Mouse (Mus musculus) MEL (cell line): ENCODE measurements at regions not wholly inside any gene's neighbourhood (a gene's known extent, or its start where the extent isn't known, plus 50 kb on each side); places are given as distances from the start of the nearest gene placed in this dataset.

Source experiments
- CTCF ChIP-seq, 3 experiments: IDR thresholded peaks in 2 of 3; conservative IDR thresholded peaks in 1 of 3; 2 replicates each; pipeline ENCODE4 v1.5.1; 2011 to 2012; ENCODE audit warnings: low read length in 3 of 3, low read depth in 2 of 3, mild to moderate bottlenecking in 2 of 3, improper control_type of control experiment in 1 of 3, inconsistent platforms in 1 of 3, mixed read lengths in 1 of 3, moderate library complexity in 1 of 3; ENCODE audit not compliant: control insufficient read depth in 1 of 3, insufficient read depth in 1 of 3, poor library complexity in 1 of 3, severe bottlenecking in 1 of 3
- E2F4 ChIP-seq: IDR thresholded peaks from 2 replicates; pipeline ENCODE4 v1.6.1; 2011; ENCODE audit warnings: low read depth, low read length, improper control_type of control experiment, borderline replicate concordance

DNA sequence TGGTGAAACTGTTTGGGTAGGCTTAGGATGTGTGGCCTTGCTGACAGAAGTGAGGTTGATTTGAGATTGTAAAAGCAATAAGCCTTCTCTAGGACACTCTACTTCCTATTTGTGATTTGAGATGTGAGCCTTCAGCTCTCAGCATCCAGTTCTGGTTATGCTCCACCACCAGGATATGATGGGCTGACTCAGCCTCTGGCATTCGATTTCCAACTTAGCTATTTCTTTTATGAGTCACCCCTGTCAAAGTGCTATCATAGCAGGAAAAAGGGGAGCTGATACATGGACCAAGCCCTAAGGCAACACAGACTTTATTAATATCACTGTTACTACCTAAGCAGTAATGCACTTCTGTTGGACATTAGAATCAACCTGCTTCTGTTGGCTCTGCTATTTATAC, 310.2 kb upstream of the Ndst3 start:
- TF ChIP-seq E2F4 (no peak), CTCF (IDR thresholded peaks at IDR 0.05 in 2 of 3, conservative IDR thresholded peaks at IDR 0.05 in 1 of 3; ENCODE audit: control insufficient read depth in 1 of 3, insufficient read depth in 1 of 3, low read depth in 2 of 3, low read length in 3 of 3, poor library complexity in 1 of 3, severe bottlenecking in 1 of 3) (no peak)
